Mouse (Mus musculus): Measurements from ENCODE around the gene Rgs4.

Rgs4 gene

DNA sequence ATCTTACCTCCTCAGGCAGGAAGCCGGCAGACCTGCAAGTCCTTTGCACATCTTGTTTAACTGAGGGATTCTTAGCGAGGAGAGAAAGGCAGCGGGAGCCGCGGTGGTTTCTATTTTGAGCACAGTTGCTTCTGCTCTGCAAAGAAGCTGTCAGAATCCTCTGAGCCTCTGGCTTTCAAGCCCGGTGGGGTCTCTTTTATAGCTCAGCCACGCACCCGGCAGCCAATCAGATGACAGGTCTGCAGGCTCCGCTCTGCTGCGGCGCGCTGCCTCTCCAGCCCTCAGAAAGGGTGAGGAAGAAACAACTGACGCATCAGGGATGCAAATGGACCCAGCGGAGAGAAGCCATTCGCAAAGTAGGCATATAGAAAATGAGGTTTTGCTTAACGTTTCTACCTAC, at the start of gene Rgs4:
Rgs4 (minus strand) TSS at position 170 of the 400 bp plus-strand sequence.
- DNase-seq (ENCODE audit: low spot score) = peak; percentile 69

- no peak for DNase-seq (ENCODE audit: low spot score)
These were observed 45.0 kb upstream of the Rgs4 start for GRCm38 (mm10) chr1:169792437-169792836.

DNA sequence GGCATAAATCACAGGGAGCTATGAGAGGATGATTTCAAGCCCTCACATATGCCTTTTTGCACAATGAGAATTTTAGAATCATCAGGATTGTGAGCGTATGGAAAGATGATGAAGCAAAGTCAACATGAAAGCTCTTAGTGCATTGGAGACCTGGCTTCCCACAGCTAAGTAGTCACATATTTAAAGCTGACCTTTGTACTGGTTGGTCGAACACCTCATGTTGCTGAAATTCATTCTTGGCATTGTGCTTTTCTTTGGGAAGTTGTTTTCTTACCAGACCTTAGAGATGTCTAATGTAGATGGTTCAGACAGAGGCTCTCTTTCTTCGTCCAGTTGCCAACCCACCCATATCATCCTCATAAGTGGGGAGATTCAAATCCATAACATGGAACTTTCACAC, 38.5 kb upstream of the Rgs4 start:
- DNase-seq (ENCODE audit: low spot score) = no peak

DNA sequence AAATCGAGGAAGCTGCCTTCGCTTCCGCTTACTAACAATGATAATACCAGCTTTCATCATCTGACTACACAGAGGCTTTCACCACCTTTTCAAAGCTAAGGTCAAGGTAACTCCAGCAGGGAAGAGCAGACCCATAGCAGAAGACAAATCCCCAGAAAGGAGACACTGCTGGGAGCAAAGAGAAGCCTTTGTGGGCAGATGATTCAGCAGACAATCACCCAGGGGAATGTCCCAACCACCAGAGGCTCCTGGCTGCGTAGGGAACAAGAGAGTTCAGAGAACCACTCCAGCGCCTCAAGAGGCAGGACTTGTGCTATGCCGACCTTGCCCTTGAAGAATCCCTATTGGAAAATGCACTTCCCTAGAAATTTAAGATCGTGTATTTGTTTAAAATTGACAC, 29.1 kb upstream of the Rgs4 start:
- no peak for DNase-seq (ENCODE audit: low spot score)

GRCm38 (mm10) chr1:169764619-169764955, 17.1 kb upstream of the Rgs4 start:
- no peak for DNase-seq (ENCODE audit: low spot score)

DNA sequence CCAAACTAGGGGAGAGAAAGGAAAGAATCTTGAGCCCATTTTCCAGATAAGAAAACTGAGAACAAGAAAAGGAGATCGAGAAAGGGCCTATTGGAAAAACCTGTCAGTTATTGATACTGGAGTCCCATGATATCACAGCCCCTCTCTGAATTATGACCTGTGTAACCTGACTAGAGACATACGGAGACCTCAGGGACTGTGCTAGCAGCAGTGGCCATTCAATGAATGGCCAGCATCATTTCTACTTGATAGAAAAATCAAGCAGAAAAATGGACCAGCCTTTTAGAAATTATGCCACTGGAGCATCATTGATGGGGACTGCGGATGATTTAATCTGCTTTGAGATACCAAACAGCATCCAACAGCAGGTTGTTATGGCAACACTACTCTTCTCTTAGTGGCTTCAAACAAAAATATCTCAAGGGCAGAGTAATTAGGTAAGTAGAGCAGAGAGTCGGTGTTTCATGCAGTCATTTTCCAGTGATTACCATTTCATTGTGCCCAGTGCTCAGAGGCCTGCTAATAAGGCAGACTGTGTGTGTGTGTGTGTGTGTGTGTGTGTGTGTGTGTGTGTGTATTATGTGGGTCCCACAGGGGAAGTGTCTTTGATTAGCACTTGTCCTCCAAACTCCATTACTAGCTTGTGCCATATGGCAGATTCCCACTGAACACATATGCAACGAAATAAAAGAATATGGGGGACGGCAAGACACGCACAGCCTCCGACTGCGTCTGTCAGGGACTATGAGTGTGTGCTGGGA, 16.6 kb upstream of the Rgs4 start:
- DNase-seq (ENCODE audit: low spot score) = peak; percentile 43

- DNase-seq (ENCODE audit: low spot score) = no peak
These were observed 15.1 kb upstream of the Rgs4 start for GRCm38 (mm10) chr1:169762524-169762923.

DNA sequence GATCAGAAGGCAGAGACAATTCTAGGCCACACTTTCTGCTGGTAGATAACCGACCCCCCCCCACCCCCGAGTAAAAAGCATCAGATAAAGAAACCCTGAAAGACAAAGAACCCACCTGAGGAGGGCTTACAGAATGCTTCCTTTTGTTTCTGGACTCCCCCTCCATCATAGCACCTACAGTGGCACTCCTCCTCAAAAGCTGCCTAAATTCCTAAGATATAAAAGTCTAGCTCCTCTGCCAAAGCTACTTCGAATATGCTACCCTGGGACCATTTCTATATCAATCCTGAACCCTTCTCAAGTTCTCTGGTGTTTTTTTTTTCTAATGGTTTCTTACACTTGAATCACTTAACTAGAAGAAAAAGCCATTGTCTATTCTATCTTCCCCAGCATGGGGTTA, 9.1 kb upstream of the Rgs4 start:
- no peak for DNase-seq (ENCODE audit: low spot score)

DNA sequence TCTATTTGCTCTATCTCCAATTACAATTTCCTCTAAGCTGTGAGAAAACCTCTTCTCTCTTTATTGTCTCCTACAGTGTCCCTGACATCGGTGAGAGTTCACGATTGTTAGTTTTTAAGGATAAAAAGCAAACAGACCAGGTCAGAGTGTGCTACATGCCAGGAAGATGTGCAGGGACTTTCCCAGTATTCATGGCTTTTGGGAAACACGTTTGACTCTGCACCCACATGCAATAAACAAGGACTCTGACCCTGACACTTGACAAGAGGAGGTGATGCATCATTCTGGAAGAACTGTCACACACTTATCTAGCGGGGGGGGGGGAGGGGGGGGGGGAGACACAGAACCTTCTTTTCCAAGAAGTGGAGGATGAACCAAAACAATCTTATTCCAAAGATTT, 5.0 kb upstream of the Rgs4 start:
- no peak for DNase-seq (ENCODE audit: low spot score)

DNA sequence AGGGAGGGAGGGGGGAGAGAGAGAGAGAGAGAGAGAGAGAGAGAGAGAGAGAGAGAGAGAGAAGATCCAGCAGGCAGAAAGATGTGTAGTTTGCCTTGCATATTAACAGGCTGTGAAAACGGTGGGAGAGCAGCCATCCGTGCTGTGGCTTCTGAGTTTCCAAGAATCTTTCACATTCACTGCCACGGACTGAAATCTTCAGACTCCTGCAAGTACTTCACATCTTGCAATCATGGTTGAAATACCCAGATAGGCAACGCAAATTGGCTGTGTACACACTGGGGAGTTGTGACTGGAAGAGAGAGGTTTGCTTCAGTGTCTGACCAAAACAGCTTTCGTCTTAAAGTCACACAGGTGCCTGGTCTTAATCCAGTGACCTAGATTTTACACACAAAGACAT, 997 bp upstream of the Rgs4 start:
- no peak for DNase-seq (ENCODE audit: low spot score)

GRCm38 (mm10) chr1:169747902-169748301, 460 bp upstream of the Rgs4 start:
- no peak for DNase-seq (ENCODE audit: low spot score)

GRCm38 (mm10) chr1:169741147-169741546, 6.3 kb downstream of the Rgs4 start:
- DNase-seq (ENCODE audit: low spot score) = no peak

DNA sequence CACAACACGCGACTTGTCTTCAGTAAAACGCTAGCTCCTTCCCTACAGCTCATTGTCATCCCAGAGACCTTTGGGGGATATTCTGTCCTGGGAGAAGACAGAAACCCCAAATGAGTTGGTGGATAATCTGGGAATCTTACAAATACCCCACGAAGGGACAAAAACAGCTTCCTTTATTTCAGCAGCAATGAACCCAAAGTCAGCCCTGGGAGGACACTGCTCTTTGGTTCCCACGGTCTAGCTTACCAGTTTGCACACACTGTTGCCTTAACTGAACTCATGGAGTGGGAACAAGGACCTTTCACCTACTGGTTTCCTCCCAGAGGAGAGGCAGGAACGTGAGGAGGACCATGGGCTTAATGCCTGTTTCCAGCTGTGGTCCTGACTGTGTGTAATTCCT, 10.2 kb downstream of the Rgs4 start:
- DNase-seq (ENCODE audit: low spot score) = no peak

- no peak for DNase-seq (ENCODE audit: low spot score)
These were observed 11.3 kb downstream of the Rgs4 start for GRCm38 (mm10) chr1:169736139-169736538.

GRCm38 (mm10) chr1:169730599-169731100, 16.8 kb downstream of the Rgs4 start:
- no peak for DNase-seq (ENCODE audit: low spot score)

- no peak for DNase-seq (ENCODE audit: low spot score)
These were observed 21.1 kb downstream of the Rgs4 start for GRCm38 (mm10) chr1:169726319-169726718.

- DNase-seq (ENCODE audit: low spot score) = no peak
These were observed 25.6 kb downstream of the Rgs4 start for GRCm38 (mm10) chr1:169721836-169722235.

DNA sequence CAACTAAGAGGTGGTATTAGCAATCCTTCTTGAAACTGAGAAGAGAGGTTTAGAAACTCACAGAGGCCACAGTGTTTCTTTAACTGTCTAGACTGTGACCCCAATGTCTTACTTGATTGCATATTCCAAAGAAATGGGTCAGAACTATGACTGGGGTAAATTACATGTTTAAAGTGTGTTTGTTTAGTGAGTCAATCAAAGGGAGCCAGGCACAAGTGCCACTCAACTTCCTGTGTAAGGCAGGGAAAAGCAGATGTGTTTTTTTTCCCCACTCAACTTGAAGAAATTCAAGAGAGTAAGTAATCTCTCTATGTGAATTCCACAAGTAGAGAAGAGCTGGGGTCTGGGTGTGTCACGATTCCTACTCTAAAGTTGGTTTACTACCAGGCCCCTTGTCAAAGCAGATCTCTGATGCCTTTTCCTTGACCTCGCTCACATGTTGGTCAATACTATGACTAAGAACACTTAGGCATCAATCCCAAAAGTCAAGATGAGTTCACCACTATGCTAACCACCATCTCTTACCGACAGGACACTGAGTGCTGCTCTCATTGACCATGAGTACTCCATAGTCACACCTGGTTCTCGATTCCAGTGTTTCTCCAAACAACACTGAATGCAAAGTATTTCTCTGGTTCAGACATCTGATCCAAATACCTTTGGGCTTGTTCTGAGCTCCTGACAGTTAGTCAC, 42.9 kb downstream of the Rgs4 start:
- DNase-seq (ENCODE audit: low spot score) = no peak

GRCm38 (mm10) chr1:169699184-169699583, 48.3 kb downstream of the Rgs4 start:
- no peak for DNase-seq (ENCODE audit: low spot score)

- no peak for DNase-seq (ENCODE audit: low spot score)
These were observed 50.2 kb downstream of the Rgs4 start for GRCm38 (mm10) chr1:169697236-169697635.

GRCm38 (mm10) chr1:169695356-169695755, 52.1 kb downstream of the Rgs4 start:
- DNase-seq (ENCODE audit: low spot score) = no peak

- DNase-seq (ENCODE audit: low spot score) = no peak
These were observed 53.9 kb downstream of the Rgs4 start for GRCm38 (mm10) chr1:169693537-169693936.

- no peak for DNase-seq (ENCODE audit: low spot score)
These were observed 54.4 kb downstream of the Rgs4 start for GRCm38 (mm10) chr1:169693040-169693439.

Data from layer of hippocampus, adult 9-10 months (tissue).